In the genomic region with DNA sequence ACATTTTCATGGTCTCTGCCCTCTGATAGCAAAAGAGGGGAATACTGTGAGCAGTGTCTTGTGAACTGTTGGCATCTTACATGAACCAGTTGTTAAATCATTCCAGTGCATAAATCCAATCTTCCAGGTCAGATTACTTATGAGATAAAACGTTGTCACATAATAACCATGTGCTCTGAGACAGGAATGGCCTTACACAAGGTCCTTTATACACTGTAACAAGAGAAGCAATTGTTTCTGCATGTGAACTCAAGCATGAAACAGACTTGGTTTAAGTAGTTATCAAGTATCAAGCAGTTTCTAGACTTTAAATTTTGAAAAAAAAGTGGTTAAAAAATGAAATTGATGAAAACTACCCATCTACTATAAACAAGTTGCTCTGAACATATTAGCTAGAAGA, we compare ENCODE assay signal across 23 mouse cellular contexts. TPM values are rescaled to one million over a fixed set of nuclear protein-coding genes. Genes with fewer than 3 reads are reported as not detected.
DNase-seq lines count a peak whose midpoint lies in the region; ATAC-seq and TF ChIP-seq lines count a peak whose summit lies in the region.
"Had no signal": no experiment of that assay in that cellular context is flagged by ENCODE, and none has a peak within 500 bp of the region (broad histone marks: within the 10 kb centered on the region; RNA-seq: fewer than 3 reads in every experiment).

No protein-coding gene starts in this region.

- no peak for ATAC-seq in kidney, postnatal 0 days (replicated peaks; ENCODE audit: low FRiP score, low read depth)
- ATAC-seq in embryonic facial prominence, embryonic 14.5 days (ENCODE audit: low read depth), result 0 out of 2 replicates have a peak, but pooled peaks have one; percentile 16
- ATAC-seq: activated CD4-positive, CD25-positive, alpha-beta regulatory T cell, adult 4 months; forebrain, embryonic 13.5 days; forebrain, embryonic 15.5 days; forebrain, postnatal 0 days; Patski had no signal

- no peaks in the 10 kb centered on the region for H3K27me3 ChIP-seq in kidney, postnatal 0 days (ENCODE audit: insufficient read depth, low read length)
- H3K27me3 ChIP-seq in embryonic facial prominence, embryonic 14.5 days (replicated peaks; ENCODE audit: control insufficient read depth, insufficient read depth, low read length), result no peaks in the 10 kb centered on the region
- H3K27me3 ChIP-seq: embryonic facial prominence, embryonic 12.5 days; embryonic facial prominence, embryonic 15.5 days; forebrain, embryonic 13.5 days; forebrain, embryonic 15.5 days had no signal

- WGBS in kidney, postnatal 0 days, result 13% methylated on average over 1 of the region's 1 CpGs
- 17% methylated on average over 1 of the region's 1 CpGs for WGBS in embryonic facial prominence, embryonic 14.5 days

- H3K36me3 ChIP-seq in kidney, postnatal 0 days (ENCODE audit: insufficient read depth, low read length), result no peaks in the 10 kb centered on the region
- H3K36me3 ChIP-seq in embryonic facial prominence, embryonic 14.5 days (ENCODE audit: control insufficient read depth, insufficient read depth, low read length), result no peaks in the 10 kb centered on the region
- H3K36me3 ChIP-seq: embryonic facial prominence, embryonic 12.5 days; embryonic facial prominence, embryonic 15.5 days; forebrain, embryonic 15.5 days had no signal

- peak; percentile 31 for DNase-seq in kidney, postnatal 0 days (ENCODE audit: low spot score)
- no peak for DNase-seq in kidney, adult 8-10 months
- peak; percentile 28 for DNase-seq in Muller cell, postnatal 12 days (ENCODE audit: inconsistent ontology term)
- DNase-seq in embryonic facial prominence, embryonic 14.5 days (ENCODE audit: low spot score), result peak; percentile 67
- peak; percentile 63 for DNase-seq in retina, postnatal 1 day
- no peak for DNase-seq in urinary bladder, adult 18-20 months (ENCODE audit: low spot score in 2 of 2)
- DNase-seq in thymus, postnatal 0 days (ENCODE audit: low spot score), result no peak
- DNase-seq: adrenal gland, adult 8-10 months; adrenal gland, postnatal 14 days; adrenal gland, postnatal 36 days; cerebellum, adult 11-12 months; cerebellum, adult 2 months; cerebellum, adult 9-10 months; cerebellum, postnatal 10 days; cerebellum, postnatal 25 days; forebrain, postnatal 0 days had no signal

- TF ChIP-seq CTCF in kidney, postnatal 0 days (IDR thresholded peaks at IDR 0.05; ENCODE audit: low read depth), result no peak

- no peak overlapping the region for H3K9ac ChIP-seq in kidney, postnatal 0 days (ENCODE audit: low read depth, low read length)
- H3K9ac ChIP-seq in embryonic facial prominence, embryonic 14.5 days (ENCODE audit: low read depth, low read length), result no peak overlapping the region
- H3K9ac ChIP-seq: embryonic facial prominence, embryonic 12.5 days; embryonic facial prominence, embryonic 15.5 days; forebrain, embryonic 13.5 days; forebrain, embryonic 15.5 days; forebrain, postnatal 0 days had no signal

- H3K4me1 ChIP-seq in kidney, postnatal 0 days (replicated peaks; ENCODE audit: insufficient read depth, low read length), result 0 out of 2 replicates have a peak, but pooled peaks cover under 1% of the 10 kb centered on the region
- H3K4me1 ChIP-seq in embryonic facial prominence, embryonic 14.5 days (ENCODE audit: control insufficient read depth, insufficient read depth, low read length), result no peaks in the 10 kb centered on the region; the same call in 1 of the 2 replicates

- H3K9me3 ChIP-seq in kidney, postnatal 0 days (replicated peaks; ENCODE audit: low read length), result no peaks in the 10 kb centered on the region
- H3K9me3 ChIP-seq in embryonic facial prominence, embryonic 14.5 days (ENCODE audit: control insufficient read depth, low read length), result no peaks in the 10 kb centered on the region
- H3K9me3 ChIP-seq: embryonic facial prominence, embryonic 12.5 days; embryonic facial prominence, embryonic 15.5 days; forebrain, embryonic 13.5 days; forebrain, embryonic 15.5 days had no signal

- H3K4me2 ChIP-seq in kidney, postnatal 0 days (ENCODE audit: low read length), result no peak overlapping the region
- no peak overlapping the region for H3K4me2 ChIP-seq in embryonic facial prominence, embryonic 14.5 days (ENCODE audit: low read depth, low read length)
- H3K4me2 ChIP-seq: embryonic facial prominence, embryonic 12.5 days; embryonic facial prominence, embryonic 15.5 days; forebrain, embryonic 13.5 days; forebrain, embryonic 15.5 days had no signal

- no peak overlapping the region for H3K27ac ChIP-seq in kidney, postnatal 0 days
- no peak overlapping the region for H3K27ac ChIP-seq in embryonic facial prominence, embryonic 14.5 days (replicated peaks; ENCODE audit: low read depth, low read length)
- H3K27ac ChIP-seq: embryonic facial prominence, embryonic 12.5 days; embryonic facial prominence, embryonic 15.5 days; forebrain, embryonic 13.5 days; forebrain, embryonic 15.5 days had no signal

- no peak overlapping the region for H3K4me3 ChIP-seq in kidney, postnatal 0 days (replicated peaks; ENCODE audit: low read depth, low read length)
- no peak overlapping the region for H3K4me3 ChIP-seq in embryonic facial prominence, embryonic 14.5 days (ENCODE audit: low read depth, low read length)
- H3K4me3 ChIP-seq: embryonic facial prominence, embryonic 12.5 days; embryonic facial prominence, embryonic 15.5 days; erythroblast, embryonic 14.5 days; forebrain, embryonic 13.5 days; forebrain, embryonic 15.5 days had no signal

RNA-seq across cellular contexts. Expression of gene Itga4, which starts 4.7 kb away (rescaled TPM):
- polyA plus RNA-seq in kidney, postnatal 0 days (2015; fragmentation: Nextera tagmentation; extraction: Ambion mirVana), result 1.8 and 2.2 TPM in 2 replicates
- polyA plus RNA-seq in embryonic facial prominence, embryonic 14.5 days (2014; fragmentation: Nextera tagmentation; extraction: Ambion mirVana), result 14.1 TPM in 2 replicates
- polyA plus RNA-seq in thymus, postnatal 0 days (2015; fragmentation: Nextera tagmentation; extraction: Ambion mirVana), result 20.3 and 24.6 TPM in 2 replicates

Comparison
In these comparisons a context has a peak if more than half of its experiments do, and no peak if none do; other contexts are left out.
1. DNase-seq: peak in kidney, postnatal 0 days (single experiment), Muller cell, postnatal 12 days (single experiment), embryonic facial prominence, embryonic 14.5 days (single experiment) and retina, postnatal 1 day (single experiment); none in kidney, adult 8-10 months (0 of 2), urinary bladder, adult 18-20 months (0 of 2) and thymus, postnatal 0 days (single experiment).